Mouse (Mus musculus) hindbrain, postnatal 0 days (tissue): ENCODE results near the gene Mmgt2. TPM values are rescaled to one million over a fixed set of nuclear protein-coding genes. Genes with fewer than 3 reads are reported as not detected.
A peak's percentile ranks its signal among the peaks of the same experiment; 100 is the strongest.

ENCODE experiments used
- ATAC-seq: fragments of 200-750 bp; cut with Nextera tagmentation; 2 replicates; pipeline ENCODE4 v1.8.0; 2017; ENCODE audit warnings: mild to moderate bottlenecking, moderate TSS enrichment, moderate library complexity
- DNase-seq: peaks from one replicate; pipeline ENCODE4 v3.0.0-alpha.2; 2015; ENCODE audit warnings: low spot score
- H3K27ac ChIP-seq: fragments of 300-500 bp; sonication (generic); 2 replicates; pipeline ENCODE4 v1.5.1; 2014; ENCODE audit warnings: mild to moderate bottlenecking
- H3K27me3 ChIP-seq: fragments of 300-500 bp; sonication (generic); 2 replicates; pipeline ENCODE4 v1.6.1; 2014; ENCODE audit warnings: low read length, mixed read lengths; ENCODE audit not compliant: insufficient read depth
- H3K36me3 ChIP-seq: fragments of 300-500 bp; sonication (generic); 2 replicates; pipeline ENCODE4 v1.6.1; 2014; ENCODE audit warnings: low read length, mixed read lengths; ENCODE audit not compliant: insufficient read depth
- H3K4me1 ChIP-seq: fragments of 300-500 bp; sonication (generic); 2 replicates; pipeline ENCODE4 v1.6.1; 2014; ENCODE audit warnings: antibody characterized with exemption, low read length, mixed read lengths; ENCODE audit not compliant: insufficient read depth
- H3K4me2 ChIP-seq: fragments of 300-500 bp; sonication (generic); 2 replicates; pipeline ENCODE4 v1.6.1; 2014; ENCODE audit warnings: low read depth, mild to moderate bottlenecking, low read length, moderate library complexity, mixed read lengths
- H3K4me3 ChIP-seq: fragments of 300-500 bp; sonication (generic); 2 replicates; pipeline ENCODE4 v1.5.1; 2014; ENCODE audit warnings: low read length
- H3K9ac ChIP-seq: fragments of 300-500 bp; sonication (generic); replicated peaks from 2 replicates; pipeline ENCODE4 v1.6.1; 2014; ENCODE audit warnings: mild to moderate bottlenecking, low read length, moderate library complexity, mixed read lengths
- H3K9me3 ChIP-seq: fragments of 300-500 bp; sonication (generic); 2 replicates; pipeline ENCODE4 v1.6.1; 2016; ENCODE audit warnings: low read length, mixed read lengths
- CTCF ChIP-seq: IDR thresholded peaks from 2 replicates; pipeline ENCODE4 v1.5.1; 2016; ENCODE audit warnings: antibody characterized with exemption, control low read depth, low read depth
- WGBS: fragments of 180-500 bp; shearing (Covaris S2); extraction: QIAGEN DNeasy Blood & Tissue Kit; methylation state at CpG from one replicate; pipeline ENCODE4 v1.1.7; 2014; 5-methylcytosine and 5-hydroxymethylcytosine counted together
- polyA plus RNA-seq: library from polyadenylated mRNA; unstranded; fragments of >200 nt; fragmentation: Nextera tagmentation; extraction: Ambion mirVana; gene quantifications from 2 replicates; pipeline ENCODE4 v1.2.1, GENCODE M21; 2015
- total RNA-seq: library from RNA; depleted of rRNA; stranded (reverse); fragments of >200 nt; gene quantifications from 2 replicates; pipeline ENCODE4 v1.2.3, GENCODE M21; 2014

The Mmgt2 gene
- total and polyA plus RNA-seq, 2 experiments from 2014 or later, result 22.6 to 43.9 TPM

DNA sequence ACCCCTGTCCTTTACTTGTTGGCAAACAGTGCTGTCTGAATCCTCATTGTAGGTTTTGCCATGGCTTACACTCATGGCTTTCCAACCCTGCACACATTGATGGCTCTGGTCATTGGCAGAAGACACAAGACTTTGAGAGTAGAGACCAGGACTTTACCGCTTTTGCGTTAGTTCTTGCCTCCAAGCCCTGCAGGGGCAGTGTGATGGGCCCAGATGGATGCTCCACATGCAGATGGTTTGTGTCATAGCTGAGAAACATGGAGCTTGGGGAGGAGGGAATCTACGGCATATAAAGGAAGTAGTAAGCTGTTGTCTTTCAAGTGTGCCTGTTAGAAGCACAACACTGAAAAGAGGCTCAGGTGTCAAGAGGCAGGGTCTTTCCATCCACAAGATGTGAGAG is 3.6 kb downstream of the Mmgt2 start:
- Histone ChIP-seq H3K9me3 (no peaks in the 10 kb centered on the region), H3K4me3 (no peak overlapping the region), H3K27ac (no peak overlapping the region), H3K27me3 (no peaks in the 10 kb centered on the region), H3K4me2 (no peak overlapping the region), H3K36me3 (no peaks in the 10 kb centered on the region), H3K9ac (no peak overlapping the region), H3K4me1 (no peaks in the 10 kb centered on the region)
- ATAC-seq (no peak), DNase-seq (no peak)
- no peak for TF ChIP-seq CTCF
- 73% methylated on average over 3 of the region's 3 CpGs for WGBS

DNA sequence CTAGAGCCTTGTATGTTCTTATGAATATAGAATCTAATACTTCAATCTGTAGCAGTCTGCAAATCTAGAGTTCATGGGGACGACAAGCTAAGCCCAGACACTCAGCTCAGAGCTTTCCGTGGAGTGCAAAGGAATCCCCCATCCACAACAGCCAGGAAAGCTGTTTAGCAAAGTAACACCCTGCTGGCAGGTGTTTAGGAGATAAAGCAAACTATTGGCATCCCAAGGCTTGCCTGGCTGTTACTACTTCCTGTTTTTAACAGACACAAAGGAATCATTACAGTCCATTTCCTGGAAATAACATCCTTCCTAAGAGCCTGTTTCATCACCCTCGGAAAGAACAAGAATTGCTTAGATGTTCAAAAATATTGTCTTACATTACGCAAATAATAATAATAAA is 12.4 kb downstream of the Mmgt2 start:
- no peak for TF ChIP-seq CTCF
- 51% methylated on average over 4 of the region's 4 CpGs for WGBS
- no peak overlapping the region for H3K4me2 ChIP-seq

DNA sequence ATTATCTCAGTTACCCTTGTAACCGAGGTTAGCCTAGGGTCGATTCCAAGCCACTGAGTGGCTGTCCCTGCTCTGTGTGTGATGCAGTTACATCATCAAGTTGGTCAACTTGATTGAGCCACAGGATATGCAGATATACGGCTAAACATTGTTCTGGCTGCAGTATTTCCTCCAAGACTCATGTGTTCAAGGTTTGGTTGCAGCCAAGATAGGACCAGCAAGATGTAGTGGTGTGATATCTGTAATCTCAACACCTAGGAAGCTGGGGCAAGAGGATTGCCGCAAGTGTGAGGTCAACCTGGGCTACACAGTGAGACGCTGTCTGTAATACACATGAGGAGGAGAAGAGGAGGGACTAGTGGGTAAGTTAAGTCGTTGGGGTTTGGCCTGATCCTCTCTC is 15.8 kb downstream of the Mmgt2 start:
- no peak overlapping the region for H3K27ac ChIP-seq
- no peak overlapping the region for H3K4me3 ChIP-seq
- no peak for DNase-seq
- 86% methylated on average over 6 of the region's 6 CpGs for WGBS
- no peak overlapping the region for H3K9ac ChIP-seq
- no peaks in the 10 kb centered on the region for H3K4me1 ChIP-seq
- ATAC-seq, result no peak
- no peaks in the 10 kb centered on the region for H3K27me3 ChIP-seq
- H3K9me3 ChIP-seq, result no peaks in the 10 kb centered on the region
- H3K36me3 ChIP-seq, result no peaks in the 10 kb centered on the region
- no peak for TF ChIP-seq CTCF
- no peak overlapping the region for H3K4me2 ChIP-seq

More for the DNA sequence above, 12.4 kb downstream of the Mmgt2 start:
- ATAC-seq (no peak), DNase-seq (no peak)
- Histone ChIP-seq H3K36me3 (no peaks in the 10 kb centered on the region), H3K9me3 (no peaks in the 10 kb centered on the region), H3K27ac (no peak overlapping the region), H3K4me1 (no peaks in the 10 kb centered on the region), H3K27me3 (no peaks in the 10 kb centered on the region), H3K4me3 (no peak overlapping the region), H3K9ac (no peak overlapping the region)

DNA sequence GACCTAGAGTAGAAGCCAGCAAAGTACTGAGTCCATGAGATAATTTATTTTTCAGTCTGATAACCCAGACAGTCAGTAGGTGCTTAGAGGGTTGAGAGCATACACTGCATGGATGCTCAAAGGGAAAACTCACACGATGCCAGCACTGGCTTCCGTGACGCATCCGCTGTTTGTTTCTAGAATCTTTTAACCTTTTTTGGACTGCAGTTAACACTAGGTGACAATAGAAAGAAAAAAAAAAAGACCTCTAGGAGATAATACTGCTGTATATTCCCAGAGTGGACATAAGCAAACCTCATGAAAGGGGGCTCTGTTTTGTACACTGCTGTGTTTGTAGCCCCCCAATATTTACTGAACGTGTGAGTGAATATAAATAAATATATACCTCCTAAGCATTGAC is 20.5 kb downstream of the Mmgt2 start:
- no peak for TF ChIP-seq CTCF
- Histone ChIP-seq H3K27me3 (no peaks in the 10 kb centered on the region), H3K36me3 (no peaks in the 10 kb centered on the region), H3K4me3 (no peak overlapping the region), H3K4me2 (no peak overlapping the region), H3K9me3 (no peaks in the 10 kb centered on the region), H3K27ac (no peak overlapping the region), H3K4me1 (no peaks in the 10 kb centered on the region; the same call in 1 of the 2 replicates), H3K9ac (no peak overlapping the region)
- WGBS, result 83% methylated on average over 5 of the region's 5 CpGs
- ATAC-seq (no peak), DNase-seq (no peak)

DNA sequence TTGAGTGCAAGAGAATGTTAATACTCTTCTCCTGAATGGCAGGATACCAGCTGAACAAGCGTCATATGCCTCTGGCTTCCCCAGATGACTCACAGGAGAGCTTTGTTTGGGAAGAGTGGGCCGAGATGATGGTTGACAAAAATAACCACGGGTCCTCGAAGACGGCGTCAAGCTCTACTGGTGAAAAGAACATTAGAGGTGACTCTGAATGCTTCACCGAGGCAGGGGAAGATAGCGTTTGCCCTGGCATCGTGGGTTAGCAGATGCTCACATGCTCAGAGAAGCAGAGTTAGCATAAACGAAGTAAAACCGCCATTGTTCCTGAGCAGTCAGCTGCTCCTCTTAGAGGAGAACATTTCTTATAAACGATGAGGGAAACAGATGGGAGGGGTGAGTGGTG is 21.0 kb downstream of the Mmgt2 start:
- no peaks in the 10 kb centered on the region for H3K27me3 ChIP-seq
- ATAC-seq (no peak), DNase-seq (peak; percentile 20)
- TF ChIP-seq CTCF, result no peak
- no peaks in the 10 kb centered on the region; the same call in 1 of the 2 replicates for H3K4me1 ChIP-seq
- no peak overlapping the region for H3K4me3 ChIP-seq
- no peaks in the 10 kb centered on the region for H3K36me3 ChIP-seq
- H3K9ac ChIP-seq, result no peak overlapping the region
- no peak overlapping the region for H3K4me2 ChIP-seq
- H3K9me3 ChIP-seq, result no peaks in the 10 kb centered on the region
- H3K27ac ChIP-seq, result no peak overlapping the region
- WGBS, result 46% methylated on average over 12 of the region's 12 CpGs

DNA sequence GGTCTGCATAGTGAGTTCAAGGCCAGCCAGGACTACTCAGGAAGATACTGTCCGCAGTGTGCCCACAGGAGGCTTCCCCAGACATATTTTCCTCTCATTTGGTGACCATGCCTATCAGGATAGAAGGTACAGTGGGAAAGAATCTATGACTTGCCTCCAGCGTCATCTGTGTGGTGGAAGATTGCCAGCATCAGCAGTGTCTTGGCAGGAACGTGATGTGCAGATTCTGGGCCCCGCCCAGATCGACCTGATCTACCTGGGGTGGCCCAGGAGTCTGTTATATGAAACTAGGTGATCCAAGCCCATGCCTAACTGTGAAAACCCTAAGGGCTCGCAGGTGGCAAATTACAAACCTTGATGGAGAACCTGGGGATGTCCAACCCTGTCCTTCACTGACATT is 21.5 kb downstream of the Mmgt2 start:
- H3K27me3 ChIP-seq, result no peaks in the 10 kb centered on the region
- no peak overlapping the region for H3K4me2 ChIP-seq
- no peak overlapping the region for H3K9ac ChIP-seq
- no peaks in the 10 kb centered on the region; the same call in 1 of the 2 replicates for H3K4me1 ChIP-seq
- H3K9me3 ChIP-seq, result no peaks in the 10 kb centered on the region
- 77% methylated on average over 6 of the region's 6 CpGs for WGBS
- H3K27ac ChIP-seq, result no peak overlapping the region
- no peak overlapping the region for H3K4me3 ChIP-seq
- ATAC-seq (no peak), DNase-seq (no peak)
- H3K36me3 ChIP-seq, result no peaks in the 10 kb centered on the region
- TF ChIP-seq CTCF, result no peak

DNA sequence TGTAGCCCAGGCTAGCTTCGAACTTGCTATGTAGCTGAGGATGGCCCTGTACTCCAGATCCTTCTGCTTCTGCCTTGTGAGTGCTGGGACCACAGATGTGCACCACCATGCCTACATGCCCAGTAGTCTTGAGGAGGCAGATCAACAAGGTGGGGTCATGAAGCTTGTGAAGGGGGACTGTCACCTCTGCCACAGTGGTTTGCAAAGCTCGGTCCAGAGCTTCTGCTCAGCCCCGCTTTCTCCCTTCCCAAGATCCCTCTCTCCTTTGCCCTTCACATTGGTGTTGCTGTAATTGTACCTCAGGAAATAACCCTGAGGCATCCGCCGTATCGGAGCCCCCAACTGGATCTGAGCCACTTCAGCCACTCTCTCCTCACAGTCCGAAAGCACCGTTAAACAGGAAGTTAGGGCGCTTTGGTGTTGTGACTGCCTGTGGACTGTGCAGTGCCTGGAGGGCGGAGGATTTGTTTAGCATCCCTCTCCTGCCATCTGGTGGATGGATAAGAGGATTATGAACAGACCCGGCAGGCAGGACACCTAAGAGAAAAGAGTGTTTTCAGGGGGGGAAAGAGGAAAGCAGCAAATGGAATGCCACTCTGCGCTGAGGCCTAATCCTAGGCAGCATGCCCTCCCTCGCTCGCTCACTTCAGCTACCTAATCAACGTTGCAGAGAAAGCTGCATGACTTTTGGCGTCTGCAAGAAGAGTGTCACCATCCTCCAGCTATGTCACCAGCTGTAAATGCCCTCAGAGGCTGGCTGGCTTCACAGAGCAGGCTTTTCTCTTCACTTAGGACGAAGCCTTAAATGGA is 27.2 kb downstream of the Mmgt2 start:
- TF ChIP-seq CTCF, result peak; percentile 87
- Histone ChIP-seq H3K4me2 (peak overlapping the region; percentile 45), H3K36me3 (no peaks in the 10 kb centered on the region), H3K9ac (peak overlapping the region; percentile 33; the same call in 1 of the 2 replicates), H3K27me3 (no peaks in the 10 kb centered on the region), H3K27ac (no peak overlapping the region; the same call in 1 of the 2 replicates), H3K9me3 (no peaks in the 10 kb centered on the region), H3K4me3 (no peak overlapping the region; the same call in 1 of the 2 replicates), H3K4me1 (no peaks in the 10 kb centered on the region)
- ATAC-seq, result peak; percentile 95
- 17% methylated on average over 17 of the region's 17 CpGs for WGBS
- DNase-seq, result peak; percentile 92
